Mouse (Mus musculus) limb, embryonic 11.5 days (tissue): ENCODE results near the gene Atp4b. TPM values are rescaled to one million over a fixed set of nuclear protein-coding genes. Genes with fewer than 3 reads are reported as not detected.

Experiments
- ATAC-seq: fragments of 200-750 bp; cut with Nextera tagmentation; 2 replicates; pipeline ENCODE4 v1.8.0; 2017; ENCODE audit warnings: low read depth; ENCODE audit not compliant: insufficient number of reproducible peaks, low FRiP score, low TSS enrichment
- DNase-seq: peaks from one replicate; pipeline ENCODE4 v3.0.0-alpha.2; 2015; ENCODE audit warnings: low spot score
- H3K27ac ChIP-seq: fragments of 300-500 bp; sonication (generic); replicated peaks from 2 replicates; pipeline ENCODE4 v1.5.1; 2014; ENCODE audit warnings: low read depth, mild to moderate bottlenecking, low read length
- H3K27me3 ChIP-seq: fragments of 300-500 bp; sonication (generic); 2 replicates; pipeline ENCODE4 v1.6.1; 2014; ENCODE audit warnings: mild to moderate bottlenecking, low read length, mixed read lengths; ENCODE audit not compliant: control insufficient read depth, insufficient read depth
- H3K36me3 ChIP-seq: fragments of 300-500 bp; sonication (generic); 2 replicates; pipeline ENCODE4 v1.6.1; 2014; ENCODE audit warnings: mild to moderate bottlenecking, low read length, moderate library complexity, mixed read lengths; ENCODE audit not compliant: control insufficient read depth, insufficient read depth
- H3K4me1 ChIP-seq: fragments of 300-500 bp; sonication (generic); 2 replicates; pipeline ENCODE4 v1.6.1; 2014; ENCODE audit warnings: low read length, mixed read lengths; ENCODE audit not compliant: control insufficient read depth, insufficient read depth
- H3K4me2 ChIP-seq: fragments of 300-500 bp; sonication (generic); 2 replicates; pipeline ENCODE4 v1.6.1; 2014; ENCODE audit warnings: low read depth, mild to moderate bottlenecking, moderate library complexity; ENCODE audit not compliant: severe bottlenecking
- H3K4me3 ChIP-seq: fragments of 300-500 bp; sonication (generic); 2 replicates; pipeline ENCODE4 v1.5.1; 2014; ENCODE audit warnings: low read depth, low read length
- H3K9ac ChIP-seq: fragments of 300-500 bp; sonication (generic); 2 replicates; pipeline ENCODE4 v1.6.1; 2014; ENCODE audit warnings: mild to moderate bottlenecking, low read length
- H3K9me3 ChIP-seq: fragments of 300-500 bp; sonication (generic); 2 replicates; pipeline ENCODE4 v1.6.1; 2016; ENCODE audit warnings: low read length; ENCODE audit not compliant: control insufficient read depth
- WGBS: fragments of 180-500 bp; shearing (Covaris S2); extraction: QIAGEN DNeasy Blood & Tissue Kit; methylation state at CpG from one replicate; pipeline ENCODE4 v1.1.7; 2014; 5-methylcytosine and 5-hydroxymethylcytosine counted together
- polyA plus RNA-seq: library from polyadenylated mRNA; unstranded; fragments of >200 nt; fragmentation: Nextera tagmentation; extraction: Ambion mirVana; gene quantifications from 2 replicates; pipeline ENCODE4 v1.2.1, GENCODE M21; 2014

The Atp4b gene
- polyA plus RNA-seq, 1 experiment from 2014 or later = not detected

DNA sequence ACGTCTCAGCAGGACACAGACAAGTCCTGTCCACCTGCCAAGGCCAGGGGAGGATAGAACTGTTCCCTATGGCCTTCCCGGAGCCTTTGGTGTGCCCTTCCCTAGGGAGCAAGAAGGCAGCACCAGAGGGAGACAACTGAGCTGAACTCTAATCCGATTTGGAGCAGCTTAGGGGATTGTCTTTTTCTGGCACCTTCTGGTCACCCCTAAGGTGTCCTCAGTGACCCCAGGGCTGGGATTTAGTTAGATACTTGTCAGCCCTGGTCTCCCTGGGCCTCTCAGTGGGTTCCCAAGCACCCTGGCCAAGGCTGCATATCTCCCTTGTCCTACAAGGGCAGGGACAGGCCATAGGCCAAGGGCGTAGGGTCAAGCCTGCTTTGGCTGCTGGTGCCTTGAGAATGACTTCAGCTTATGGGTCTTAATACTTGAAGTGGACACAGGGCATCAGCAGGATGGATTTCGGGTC lies 8.1 kb upstream of the Atp4b start, which contains the start of gene Grk1:
TSS of gene Grk1 (plus strand) at position 416 of the 466 bp plus-strand sequence.
- no peak for DNase-seq
- no peaks in the 10 kb centered on the region for H3K9me3 ChIP-seq
- H3K36me3 ChIP-seq = no peaks in the 10 kb centered on the region
- no peak within 1 kb of the TSS for H3K4me3 ChIP-seq
- ATAC-seq = no peak
- no peak within 1 kb of the TSS for H3K4me2 ChIP-seq
- WGBS = 79% methylated on average over 5 of the region's 5 CpGs
- no peaks in the 10 kb centered on the region for H3K27me3 ChIP-seq
- H3K9ac ChIP-seq = no peak within 1 kb of the TSS
- no peak within 1 kb of the TSS for H3K27ac ChIP-seq
- no peaks in the 10 kb centered on the region for H3K4me1 ChIP-seq

DNA sequence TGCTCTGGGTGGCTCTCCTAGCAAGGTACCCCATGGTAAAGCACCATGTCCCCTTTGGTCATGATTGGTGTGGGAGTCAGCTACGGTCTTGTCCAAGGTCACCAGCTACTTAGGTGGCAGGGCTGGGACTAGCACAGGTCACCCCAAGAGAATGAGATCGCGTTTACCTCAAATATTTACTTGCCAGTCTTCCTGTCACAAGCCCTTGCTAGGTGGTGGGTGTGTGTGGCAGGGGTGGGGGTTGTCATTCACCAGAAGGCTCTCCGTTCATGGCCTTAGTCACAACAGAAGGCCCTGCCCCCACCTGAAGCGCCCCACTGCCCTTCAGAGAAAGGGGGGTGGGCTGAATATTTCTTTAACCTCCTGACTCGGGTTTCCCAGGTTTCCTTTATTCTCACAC lies 6.9 kb upstream of the Atp4b start:
- no peak for ATAC-seq
- Histone ChIP-seq H3K9ac (no peak overlapping the region), H3K4me1 (no peaks in the 10 kb centered on the region), H3K9me3 (no peaks in the 10 kb centered on the region), H3K27me3 (no peaks in the 10 kb centered on the region), H3K4me3 (no peak overlapping the region), H3K36me3 (no peaks in the 10 kb centered on the region), H3K27ac (no peak overlapping the region), H3K4me2 (no peak overlapping the region)
- no peak for DNase-seq
- WGBS = 74% methylated on average over 6 of the region's 6 CpGs

DNA sequence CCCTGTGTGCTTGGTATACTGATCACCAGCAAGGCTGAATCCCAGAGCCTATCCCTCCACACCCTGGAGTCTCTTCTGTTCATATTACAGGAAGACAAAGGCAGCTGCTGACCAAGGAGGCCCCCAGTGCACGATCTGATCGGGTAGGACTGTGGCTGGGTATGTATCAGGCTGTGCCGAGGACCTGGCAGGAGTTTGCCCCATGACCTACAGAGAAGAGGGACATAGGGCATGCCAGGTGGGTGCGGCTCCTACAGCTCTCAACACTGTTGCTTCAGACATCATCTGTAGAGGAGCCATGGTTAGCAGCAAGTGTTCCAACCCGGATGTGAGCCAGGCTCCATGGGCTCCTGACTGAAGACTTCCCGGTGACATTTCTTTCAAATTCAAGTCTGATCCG lies 2.8 kb downstream of the Atp4b start:
- 94% methylated on average over 7 of the region's 7 CpGs for WGBS
- ATAC-seq = no peak
- H3K27ac ChIP-seq = no peak overlapping the region
- no peak overlapping the region for H3K4me3 ChIP-seq
- no peak for DNase-seq
- no peak overlapping the region for H3K9ac ChIP-seq
- H3K27me3 ChIP-seq = no peaks in the 10 kb centered on the region
- no peaks in the 10 kb centered on the region for H3K9me3 ChIP-seq
- no peaks in the 10 kb centered on the region for H3K36me3 ChIP-seq
- no peaks in the 10 kb centered on the region for H3K4me1 ChIP-seq
- no peak overlapping the region for H3K4me2 ChIP-seq

- WGBS = 90% methylated on average over 2 of the region's 2 CpGs
- no peaks in the 10 kb centered on the region for H3K9me3 ChIP-seq
- DNase-seq = no peak
- H3K9ac ChIP-seq = no peak overlapping the region
- H3K27ac ChIP-seq = no peak overlapping the region
- no peaks in the 10 kb centered on the region for H3K36me3 ChIP-seq
- H3K27me3 ChIP-seq = no peaks in the 10 kb centered on the region
- no peak overlapping the region for H3K4me2 ChIP-seq
- ATAC-seq = no peak
- H3K4me3 ChIP-seq = no peak overlapping the region
- no peaks in the 10 kb centered on the region for H3K4me1 ChIP-seq
Observed at GRCm38 (mm10) chr8:13388744-13389143, 7.9 kb downstream of the Atp4b start.

GRCm38 (mm10) chr8:13387728-13388127 lies 8.9 kb downstream of the Atp4b start:
- no peak overlapping the region for H3K4me3 ChIP-seq
- no peak overlapping the region for H3K9ac ChIP-seq
- H3K36me3 ChIP-seq = no peaks in the 10 kb centered on the region
- no peaks in the 10 kb centered on the region for H3K9me3 ChIP-seq
- WGBS = 85% methylated on average over 8 of the region's 8 CpGs
- no peaks in the 10 kb centered on the region for H3K4me1 ChIP-seq
- H3K27ac ChIP-seq = no peak overlapping the region
- H3K4me2 ChIP-seq = no peak overlapping the region
- DNase-seq (no peak), ATAC-seq (no peak)
- no peaks in the 10 kb centered on the region for H3K27me3 ChIP-seq

- Histone ChIP-seq H3K4me2 (no peak overlapping the region), H3K4me3 (no peak overlapping the region), H3K9me3 (no peaks in the 10 kb centered on the region), H3K4me1 (no peaks in the 10 kb centered on the region), H3K27me3 (no peaks in the 10 kb centered on the region), H3K36me3 (no peaks in the 10 kb centered on the region), H3K9ac (no peak overlapping the region), H3K27ac (no peak overlapping the region)
- no peak for DNase-seq
- no peak for ATAC-seq
- WGBS = 83% methylated on average over 13 of the region's 13 CpGs
Observed at GRCm38 (mm10) chr8:13386366-13386765, 10.3 kb downstream of the Atp4b start.

GRCm38 (mm10) chr8:13382999-13383398 lies 13.6 kb downstream of the Atp4b start:
- no peaks in the 10 kb centered on the region for H3K4me1 ChIP-seq
- H3K4me3 ChIP-seq = no peak overlapping the region
- DNase-seq (no peak), ATAC-seq (no peak)
- H3K9ac ChIP-seq = no peak overlapping the region
- peaks cover 14% of the 10 kb centered on the region for H3K36me3 ChIP-seq
- WGBS = 91% methylated on average over 4 of the region's 4 CpGs
- no peaks in the 10 kb centered on the region for H3K27me3 ChIP-seq
- no peak overlapping the region for H3K4me2 ChIP-seq
- H3K27ac ChIP-seq = no peak overlapping the region
- H3K9me3 ChIP-seq = no peaks in the 10 kb centered on the region

GRCm38 (mm10) chr8:13382536-13382935 lies 14.1 kb downstream of the Atp4b start:
- DNase-seq (no peak), ATAC-seq (no peak)
- Histone ChIP-seq H3K36me3 (peaks cover 14% of the 10 kb centered on the region), H3K4me1 (no peaks in the 10 kb centered on the region), H3K9ac (no peak overlapping the region), H3K9me3 (no peaks in the 10 kb centered on the region), H3K27ac (no peak overlapping the region), H3K4me3 (no peak overlapping the region), H3K27me3 (no peaks in the 10 kb centered on the region), H3K4me2 (no peak overlapping the region)
- WGBS = 91% methylated on average over 3 of the region's 3 CpGs

DNA sequence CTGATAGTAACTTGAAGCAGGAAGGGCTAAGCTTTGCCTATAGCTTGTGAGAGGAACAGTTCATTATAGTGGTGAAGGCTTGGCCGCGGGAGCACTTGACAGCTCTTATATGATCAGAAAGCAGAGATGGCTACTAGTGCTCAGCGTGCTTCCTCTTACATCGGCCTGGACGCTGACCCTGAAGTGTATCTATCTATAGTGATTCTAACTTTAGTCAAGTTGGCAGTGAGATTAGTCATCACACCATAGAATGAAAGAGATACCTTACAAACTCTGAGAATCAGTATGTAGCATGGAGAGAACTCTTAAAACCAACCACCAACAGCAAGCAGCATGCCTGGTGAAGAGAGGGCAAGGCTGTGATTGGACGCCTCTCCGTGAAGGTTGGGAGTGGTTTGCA lies 15.0 kb downstream of the Atp4b start:
- Histone ChIP-seq H3K4me3 (no peak overlapping the region), H3K9me3 (no peaks in the 10 kb centered on the region), H3K27ac (no peak overlapping the region), H3K4me1 (no peaks in the 10 kb centered on the region), H3K27me3 (no peaks in the 10 kb centered on the region), H3K9ac (no peak overlapping the region), H3K4me2 (no peak overlapping the region), H3K36me3 (peaks cover 14% of the 10 kb centered on the region)
- ATAC-seq (no peak), DNase-seq (no peak)
- 88% methylated on average over 7 of the region's 7 CpGs for WGBS
